Mouse (Mus musculus): ENCODE data around the gene Zdhhc15. TPM values are rescaled to one million over a fixed set of nuclear protein-coding genes. Genes with fewer than 3 reads are reported as not detected.

Zdhhc15 gene
- polyA plus RNA-seq, 1 experiment from 2014 or later = 2.3 TPM

- no peak for ATAC-seq (ENCODE audit: low FRiP score, low TSS enrichment)
- Histone ChIP-seq H3K4me2 (replicated peaks; ENCODE audit: low read depth) (no peak overlapping the region), H3K9me3 (ENCODE audit: control insufficient read depth, low read length) (no peaks in the 10 kb centered on the region), H3K4me1 (replicated peaks; ENCODE audit: control insufficient read depth, insufficient read depth) (no peaks in the 10 kb centered on the region), H3K4me3 (ENCODE audit: low read depth, low read length) (no peak overlapping the region), H3K27me3 (ENCODE audit: control insufficient read depth, insufficient read depth, low read length) (no peaks in the 10 kb centered on the region), H3K9ac (ENCODE audit: low read length) (no peak overlapping the region), H3K36me3 (ENCODE audit: control insufficient read depth, insufficient read depth, low read length) (no peaks in the 10 kb centered on the region), H3K27ac (replicated peaks) (no peak overlapping the region)
- no peak for TF ChIP-seq EP300 (optimal IDR thresholded peaks at IDR 0.05)
- no peak for TF ChIP-seq CTCF (IDR thresholded peaks at IDR 0.05; ENCODE audit: low read depth)
- DNase-seq (ENCODE audit: low spot score) = no peak
- 55% methylated on average over 4 of the region's 4 CpGs for WGBS
Measured at GRCm38 (mm10) chrX:104489626-104490355, 181.1 kb downstream of the Zdhhc15 start.

- WGBS = 75% methylated on average over 4 of the region's 4 CpGs
- no peak overlapping the region for H3K27ac ChIP-seq (replicated peaks)
- no peak for DNase-seq (ENCODE audit: low spot score)
Measured at GRCm38 (mm10) chrX:104488870-104489467, 181.9 kb downstream of the Zdhhc15 start.

DNA sequence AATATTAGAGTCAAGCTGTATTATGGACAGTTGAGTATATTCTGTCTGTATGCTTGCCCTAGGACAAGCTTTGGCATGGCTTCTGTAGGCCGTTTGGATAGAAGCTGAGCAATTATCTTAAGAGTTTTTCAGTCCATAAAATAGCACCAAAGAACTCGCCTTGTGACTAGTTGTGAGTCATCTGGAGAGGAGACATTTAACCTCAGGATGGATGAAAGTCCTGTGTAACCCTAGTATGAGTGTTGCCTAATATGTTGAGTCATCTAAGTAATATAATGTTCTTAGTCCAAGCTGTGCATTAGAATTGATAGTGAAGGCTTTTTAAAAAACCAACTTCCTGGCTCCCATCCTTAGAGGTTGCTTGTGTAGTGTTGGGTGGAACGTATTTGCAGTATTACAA lies 182.8 kb downstream of the Zdhhc15 start:
- no peak overlapping the region for H3K4me3 ChIP-seq (ENCODE audit: low read depth, low read length)
- TF ChIP-seq EP300 (optimal IDR thresholded peaks at IDR 0.05) (no peak), CTCF (IDR thresholded peaks at IDR 0.05; ENCODE audit: low read depth) (no peak)
- H3K4me2 ChIP-seq (replicated peaks; ENCODE audit: low read depth) = no peak overlapping the region
- no peaks in the 10 kb centered on the region for H3K27me3 ChIP-seq (ENCODE audit: control insufficient read depth, insufficient read depth, low read length)
- H3K9ac ChIP-seq (ENCODE audit: low read length) = no peak overlapping the region
- no peak overlapping the region for H3K27ac ChIP-seq (replicated peaks)
- H3K9me3 ChIP-seq (ENCODE audit: control insufficient read depth, low read length) = no peaks in the 10 kb centered on the region
- no peaks in the 10 kb centered on the region for H3K4me1 ChIP-seq (replicated peaks; ENCODE audit: control insufficient read depth, insufficient read depth)
- DNase-seq (ENCODE audit: low spot score) = no peak
- H3K36me3 ChIP-seq (ENCODE audit: control insufficient read depth, insufficient read depth, low read length) = no peaks in the 10 kb centered on the region
- 44% methylated on average over 3 of the region's 3 CpGs for WGBS
- ATAC-seq (ENCODE audit: low FRiP score, low TSS enrichment) = peak; percentile 56; the same call in 1 of the 2 replicates

More at GRCm38 (mm10) chrX:104488870-104489467, 181.9 kb downstream of the Zdhhc15 start:
- Histone ChIP-seq H3K27me3 (ENCODE audit: control insufficient read depth, insufficient read depth, low read length) (no peaks in the 10 kb centered on the region), H3K36me3 (ENCODE audit: control insufficient read depth, insufficient read depth, low read length) (no peaks in the 10 kb centered on the region), H3K9me3 (ENCODE audit: control insufficient read depth, low read length) (no peaks in the 10 kb centered on the region), H3K9ac (ENCODE audit: low read length) (no peak overlapping the region), H3K4me2 (replicated peaks; ENCODE audit: low read depth) (no peak overlapping the region), H3K4me3 (ENCODE audit: low read depth, low read length) (no peak overlapping the region), H3K4me1 (replicated peaks; ENCODE audit: control insufficient read depth, insufficient read depth) (no peaks in the 10 kb centered on the region)
- TF ChIP-seq CTCF (IDR thresholded peaks at IDR 0.05; ENCODE audit: low read depth) (no peak), EP300 (optimal IDR thresholded peaks at IDR 0.05) (no peak)
- no peak for ATAC-seq (ENCODE audit: low FRiP score, low TSS enrichment)

Other genes starting within 250 kb of the Zdhhc15 start
- 0.57 and 0.64 TPM in 2 replicates for gene Uprt, start 188.2 kb downstream of the Zdhhc15 start, polyA plus RNA-seq (2015; fragmentation: Nextera tagmentation; extraction: Ambion mirVana)
- gene Magee2, start 186.2 kb upstream of the Zdhhc15 start, polyA plus RNA-seq (2015; fragmentation: Nextera tagmentation; extraction: Ambion mirVana) = 0.68 and 0.82 TPM in 2 replicates

Measured in stomach, postnatal 0 days (tissue).